Mouse (Mus musculus): ENCODE measurements at regions not wholly inside any gene's neighbourhood (a gene's known extent, or its start where the extent isn't known, plus 50 kb on each side); places are given as distances from the start of the nearest gene placed in this dataset.
A peak's percentile ranks its signal among the peaks of the same experiment; 100 is the strongest.

GRCm38 (mm10) chr1:193583791-193584190, 213.7 kb upstream of the Camk1g start:
- no peak for DNase-seq (ENCODE audit: low spot score in 2 of 2)

DNA sequence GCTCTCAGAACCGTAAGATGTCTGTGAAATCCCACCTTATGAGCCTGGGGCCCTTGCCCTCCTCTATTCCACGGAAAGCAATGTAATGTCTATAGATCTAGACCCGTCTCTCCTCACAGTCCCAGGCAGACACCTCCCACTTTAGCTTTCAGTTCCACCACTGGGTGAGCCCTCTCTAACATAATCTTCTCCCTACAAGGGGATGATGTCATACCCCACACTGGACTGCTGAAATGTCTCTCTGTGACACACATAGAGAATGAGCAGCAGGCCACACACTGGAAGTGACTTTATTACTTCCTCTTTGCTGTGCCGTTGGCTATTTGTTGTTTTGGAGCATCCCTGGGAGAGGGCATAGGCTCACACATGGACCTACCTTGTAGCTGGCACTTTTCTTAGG, 210.3 kb upstream of the Camk1g start:
- no peak for DNase-seq (ENCODE audit: low spot score in 2 of 2)

GRCm38 (mm10) chr1:193579671-193580070, 209.6 kb upstream of the Camk1g start:
- no peak for DNase-seq (ENCODE audit: low spot score in 2 of 2)

DNA sequence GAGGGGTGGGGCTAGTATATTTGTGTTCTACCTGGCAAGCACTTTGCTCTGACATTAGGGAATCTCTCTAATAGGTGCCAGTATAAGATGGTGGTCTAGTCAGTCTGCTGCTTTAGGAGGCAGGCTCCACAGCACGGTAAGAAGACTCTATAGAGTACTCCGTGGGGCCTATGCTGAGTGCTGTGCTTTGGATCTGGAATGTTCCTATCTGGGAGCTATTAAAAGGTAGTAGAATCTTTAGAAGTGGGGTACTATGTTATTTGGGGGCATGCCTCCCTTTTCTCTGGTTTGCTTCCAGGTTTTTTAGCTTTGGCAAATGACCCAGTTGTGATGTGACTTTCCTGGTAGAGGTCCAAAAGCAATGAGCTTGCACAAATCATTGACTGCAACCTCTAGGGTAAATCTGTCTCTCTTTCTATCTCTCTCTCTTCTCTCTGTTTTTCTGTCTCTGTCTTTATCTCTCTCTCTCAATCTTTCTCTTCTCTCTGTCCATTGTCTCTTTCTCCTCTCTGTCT, 208.6 kb upstream of the Camk1g start:
- no peak for DNase-seq (ENCODE audit: low spot score in 2 of 2)

GRCm38 (mm10) chr1:193577821-193578220, 207.7 kb upstream of the Camk1g start:
- no peak for DNase-seq (ENCODE audit: low spot score in 2 of 2)

DNA sequence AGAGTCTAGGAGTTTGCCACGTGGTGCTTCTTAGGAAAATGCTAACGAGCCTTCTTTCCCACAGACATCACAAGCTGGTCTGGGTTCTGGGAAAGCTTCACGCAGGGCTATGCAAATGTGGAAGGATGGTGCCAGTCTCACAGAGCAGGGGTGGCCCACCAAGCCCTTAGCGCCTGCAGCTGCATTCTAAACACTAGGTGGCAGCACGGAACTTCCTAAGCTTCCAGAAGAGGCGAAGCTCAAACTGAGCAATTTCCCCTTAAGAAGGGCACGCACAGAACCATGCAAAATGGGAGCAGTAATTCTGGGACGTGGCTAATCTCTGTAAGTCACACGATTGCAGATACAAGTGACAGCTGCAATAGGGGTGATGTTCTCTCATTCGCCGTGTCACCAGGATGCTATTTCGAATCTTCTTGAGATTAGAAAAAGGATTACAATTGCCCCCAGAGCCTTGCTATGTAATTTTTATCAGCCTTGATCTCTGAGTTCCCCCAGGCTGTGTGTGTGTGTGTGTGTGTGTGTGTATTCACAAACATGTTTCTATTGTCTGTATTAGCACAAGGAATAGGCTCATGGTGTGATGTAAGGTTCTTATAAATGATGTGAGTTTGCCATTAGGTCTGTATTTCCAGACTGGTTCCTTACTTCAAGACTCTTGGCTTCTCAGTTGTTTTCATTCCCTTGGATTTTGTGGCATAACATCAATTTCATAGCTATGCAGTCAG, 206.1 kb upstream of the Camk1g start:
- peak; percentile 37 to 73 for DNase-seq (ENCODE audit: low spot score in 2 of 2)

DNA sequence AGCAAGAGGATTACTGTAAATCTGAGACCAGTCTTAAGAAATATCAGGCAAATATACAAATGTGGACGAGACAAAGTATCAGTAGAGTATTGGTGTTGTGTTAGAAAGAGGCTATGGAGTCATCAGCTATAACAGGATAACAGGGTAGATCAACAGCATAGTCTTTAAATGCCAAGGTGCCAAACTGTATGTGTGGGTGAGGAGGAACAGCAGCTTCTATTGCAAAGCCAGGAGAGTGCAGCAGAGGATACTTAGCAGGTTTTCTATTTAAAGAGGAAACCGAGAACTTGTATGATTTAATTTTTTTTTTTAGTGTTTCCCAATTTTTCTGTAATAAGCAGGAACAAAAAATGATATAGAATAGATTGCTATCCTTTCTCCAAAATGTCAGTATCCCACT, 202.7 kb upstream of the Camk1g start:
- no peak for DNase-seq (ENCODE audit: low spot score in 2 of 2)

DNA sequence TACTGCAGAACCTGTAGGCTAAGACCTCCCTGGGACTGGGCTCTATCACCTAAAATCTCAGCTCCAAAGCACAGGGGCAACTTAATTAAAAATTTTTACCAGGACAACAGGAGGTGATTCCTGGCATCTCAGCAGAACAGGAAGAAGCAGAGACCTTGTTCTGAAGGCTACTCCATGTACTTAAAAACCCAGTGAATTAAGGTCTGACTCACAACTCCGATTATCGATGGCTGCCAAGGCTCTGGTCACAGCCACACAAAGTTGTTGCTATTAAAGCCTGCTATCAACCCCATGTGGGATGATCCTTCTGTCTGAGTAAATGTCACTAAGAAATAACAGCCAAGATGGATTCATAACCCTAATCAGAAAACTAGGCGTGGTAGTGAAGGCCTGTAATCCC, 202.3 kb upstream of the Camk1g start:
- no peak for DNase-seq (ENCODE audit: low spot score in 2 of 2)

DNA sequence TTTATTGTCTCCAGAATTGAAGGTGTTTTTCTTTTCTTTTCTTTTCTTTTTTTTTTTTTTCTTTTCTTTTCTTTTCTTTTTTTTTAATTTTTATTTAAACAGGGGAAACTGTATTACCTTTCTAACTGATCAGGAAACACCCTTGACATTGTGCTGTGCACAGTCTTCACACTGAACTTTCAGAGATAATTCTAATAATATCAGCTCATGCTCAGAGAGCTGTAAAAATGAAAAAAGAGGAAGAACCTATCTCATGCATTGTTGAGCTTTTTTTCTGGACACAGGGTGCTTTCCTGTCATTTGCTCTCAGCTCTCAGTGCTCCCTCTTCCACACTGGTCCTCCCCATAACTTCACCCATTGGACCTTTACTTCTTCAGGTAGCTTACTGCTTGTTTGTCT, 201.0 kb upstream of the Camk1g start:
- no peak for DNase-seq (ENCODE audit: low spot score in 2 of 2)

DNA sequence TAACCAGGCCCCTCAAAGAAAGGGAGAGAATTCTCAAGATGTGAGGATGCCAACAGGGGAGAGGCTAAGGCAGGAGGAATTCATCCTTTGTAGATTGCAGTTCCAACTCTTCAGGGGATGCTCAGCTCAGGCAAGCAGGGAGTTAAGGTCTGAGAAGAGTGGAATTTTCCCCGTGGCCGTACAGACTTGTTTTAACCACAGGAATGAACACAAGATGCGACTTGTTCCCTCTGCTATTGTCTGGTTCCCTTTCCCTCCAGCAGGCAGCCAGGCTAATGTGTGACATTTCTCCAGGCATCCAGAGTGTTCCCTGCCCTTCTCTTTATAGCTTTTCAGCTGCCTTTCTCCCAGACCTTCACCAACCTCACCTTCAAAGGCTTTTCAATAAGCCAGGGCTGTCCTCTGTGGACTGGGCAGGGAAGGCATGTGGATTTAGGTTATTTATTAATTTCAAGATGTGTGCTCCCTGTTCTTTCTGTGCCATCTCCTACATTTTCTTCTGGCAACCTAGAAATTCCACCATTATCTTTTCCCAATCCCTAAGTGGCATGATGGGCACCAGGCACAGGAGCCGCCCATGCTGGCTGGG, 198.6 kb upstream of the Camk1g start:
- DNase-seq (ENCODE audit: low spot score in 2 of 2): no peak

DNA sequence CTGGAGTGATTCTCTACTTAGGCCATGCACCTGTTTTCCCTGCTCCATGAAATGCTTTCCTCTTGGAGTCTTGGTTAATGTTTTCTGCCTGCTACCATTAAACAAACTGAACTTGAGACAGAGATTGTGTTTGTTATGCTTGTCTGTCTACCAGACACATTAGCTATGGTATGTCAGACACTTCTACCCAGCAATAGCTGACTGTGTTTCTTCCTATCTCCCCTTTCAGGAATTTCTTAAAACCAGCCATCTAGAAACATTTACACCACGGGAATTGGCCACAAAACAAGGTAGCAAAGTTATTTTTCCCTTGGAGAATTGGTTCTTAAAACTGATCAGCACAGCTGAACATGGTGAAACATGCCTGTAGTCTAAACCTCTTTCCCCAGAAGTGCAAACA, 197.1 kb upstream of the Camk1g start:
- no peak for DNase-seq (ENCODE audit: low spot score in 2 of 2)

DNA sequence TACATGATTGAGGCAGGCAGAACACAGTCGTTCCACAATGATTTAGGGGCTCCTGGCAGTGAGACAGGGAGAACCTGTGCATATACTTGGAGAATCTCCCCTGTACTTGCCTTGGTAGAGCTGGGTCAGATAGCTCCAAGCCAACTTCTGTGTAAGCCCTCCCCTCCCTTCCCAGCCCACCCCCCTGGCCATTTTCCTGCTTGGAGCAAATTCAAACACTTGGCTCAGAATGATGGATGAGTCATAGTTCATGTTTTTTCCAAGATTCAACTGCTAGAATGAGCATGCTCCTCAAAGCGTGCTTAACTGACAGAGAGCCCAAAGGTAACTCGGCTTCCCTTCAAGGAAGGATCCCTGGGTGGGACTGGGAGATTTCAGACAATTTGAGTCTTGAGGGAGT, 194.1 kb upstream of the Camk1g start:
- no peak for DNase-seq (ENCODE audit: low spot score in 2 of 2)

GRCm38 (mm10) chr1:193562242-193562641, 192.1 kb upstream of the Camk1g start:
- DNase-seq (ENCODE audit: low spot score in 2 of 2): no peak

DNA sequence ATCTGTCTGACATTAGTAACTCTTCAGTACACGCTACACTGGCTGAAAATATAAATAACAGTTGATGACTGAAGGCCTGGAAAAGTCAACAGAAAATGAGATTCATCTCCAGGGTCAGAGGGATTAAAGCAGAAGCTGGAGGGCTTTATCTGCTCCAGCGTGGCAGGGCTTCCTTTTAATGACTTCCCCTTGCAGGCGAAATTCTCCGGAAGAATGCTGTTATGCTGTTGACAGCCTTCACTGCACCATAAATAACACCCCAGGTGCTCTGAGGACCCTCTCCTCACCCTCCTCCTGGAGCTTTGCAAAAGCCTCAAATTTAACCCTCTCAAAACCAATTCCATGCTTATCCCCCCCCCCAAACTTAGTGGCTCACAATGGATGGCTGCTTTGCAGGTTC, 188.0 kb upstream of the Camk1g start:
- no peak for DNase-seq (ENCODE audit: low spot score in 2 of 2)

DNA sequence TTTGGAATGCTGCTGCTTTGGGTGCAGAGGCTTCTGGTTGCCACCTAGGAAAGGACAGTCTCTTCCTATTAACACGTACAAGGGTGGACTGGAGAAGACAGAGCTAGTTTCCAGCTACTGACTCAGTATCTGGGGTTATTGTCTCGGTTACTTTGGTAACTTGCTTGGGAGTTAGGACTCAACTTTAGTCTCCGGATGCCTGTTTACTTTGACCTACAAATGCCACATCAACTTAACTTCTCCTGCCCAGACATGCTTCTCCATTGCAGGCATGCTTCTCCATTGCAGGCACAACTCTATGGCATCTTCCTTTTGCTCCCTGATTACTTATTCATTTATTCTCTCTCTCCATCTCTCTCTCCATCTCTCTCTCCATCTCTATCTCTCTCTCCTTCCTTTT, 184.6 kb upstream of the Camk1g start:
- DNase-seq (ENCODE audit: low spot score in 2 of 2): no peak

- no peak for DNase-seq (ENCODE audit: low spot score in 2 of 2)
These were observed 182.2 kb upstream of the Camk1g start for GRCm38 (mm10) chr1:193552348-193552747.

DNA sequence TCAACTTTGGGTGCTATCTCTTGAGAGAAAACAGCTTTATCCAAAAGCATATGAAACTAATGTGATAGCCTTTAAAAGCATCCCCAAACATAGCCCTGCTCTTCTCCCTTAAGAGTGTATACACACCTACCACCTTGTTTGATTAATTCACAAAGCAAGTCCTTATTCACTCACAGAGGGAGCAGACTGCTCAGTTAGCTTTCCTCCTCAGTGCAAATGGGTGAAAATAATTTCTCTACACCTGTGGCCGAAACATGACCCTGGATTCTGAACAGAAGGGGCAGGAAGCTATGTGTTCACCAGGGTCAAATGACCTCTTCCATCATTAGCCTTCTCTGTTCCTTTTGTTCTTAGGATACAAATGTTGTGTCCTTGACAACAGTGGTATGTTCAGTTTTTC, 181.2 kb upstream of the Camk1g start:
- DNase-seq (ENCODE audit: low spot score in 2 of 2): no peak

- DNase-seq (ENCODE audit: low spot score in 2 of 2): no peak
These were observed 180.7 kb upstream of the Camk1g start for GRCm38 (mm10) chr1:193550761-193551160.

- no peak for DNase-seq (ENCODE audit: low spot score in 2 of 2)
These were observed 177.3 kb upstream of the Camk1g start for GRCm38 (mm10) chr1:193547356-193547755.

DNA sequence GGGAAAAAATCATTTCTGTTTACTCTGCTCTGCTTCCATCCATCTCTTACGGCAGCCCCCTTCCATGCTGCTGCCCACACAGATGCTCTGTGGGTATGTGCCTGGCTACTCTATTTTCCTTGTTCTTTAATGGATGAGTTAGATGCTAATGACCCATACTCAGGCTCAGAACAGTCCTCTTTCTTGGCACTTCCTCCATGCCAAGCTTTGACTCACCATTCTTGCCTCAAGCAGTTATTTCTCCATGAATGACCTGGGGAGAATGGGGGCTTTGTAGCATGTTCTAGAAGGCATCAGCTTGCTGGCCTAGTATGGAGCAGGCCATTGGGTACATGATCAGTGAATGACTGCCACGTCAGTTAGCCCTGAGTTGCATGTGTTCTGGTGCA, 175.9 kb upstream of the Camk1g start:
- DNase-seq (ENCODE audit: low spot score in 2 of 2): no peak

GRCm38 (mm10) chr1:193545406-193546043, 175.4 kb upstream of the Camk1g start:
- no peak for DNase-seq (ENCODE audit: low spot score in 2 of 2)

DNA sequence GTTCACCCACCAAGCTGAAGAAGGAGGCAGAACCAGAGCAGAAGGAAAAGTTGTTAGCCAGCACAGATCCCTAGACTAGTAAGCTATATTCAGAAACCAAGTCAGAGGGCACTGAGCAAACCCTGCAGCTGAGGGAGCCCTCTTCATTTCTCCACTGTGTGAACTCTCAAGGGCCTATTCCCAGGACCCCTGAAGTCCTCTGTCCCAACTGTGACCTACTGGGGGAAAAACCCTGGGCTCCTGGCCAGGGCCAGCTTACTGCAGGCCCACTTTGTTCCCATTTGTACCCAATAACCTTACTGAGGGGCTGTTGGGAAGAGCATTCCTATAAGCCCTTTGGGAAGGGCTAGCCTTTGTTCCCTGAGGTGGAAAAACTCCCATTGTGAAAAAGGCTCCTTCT, 174.7 kb upstream of the Camk1g start:
- DNase-seq (ENCODE audit: low spot score in 2 of 2): no peak

- no peak for DNase-seq (ENCODE audit: low spot score in 2 of 2)
These were observed 173.7 kb upstream of the Camk1g start for GRCm38 (mm10) chr1:193543834-193544233.
